Mouse (Mus musculus): ENCODE results near the gene Eef1b2. TPM values are rescaled to one million over a fixed set of nuclear protein-coding genes. Genes with fewer than 3 reads are reported as not detected.
"Not testable (repeated sequence)": the region's sequence is repeated elsewhere in the genome, so short reads cannot be mapped to it uniquely, and the experiment has no call there.

Gene Eef1b2
- polyA plus RNA-seq, 1 experiment = 261 TPM

GRCm38 (mm10) chr1:63137971-63138370, 38.7 kb upstream of the Eef1b2 start:
- Histone ChIP-seq H3K4me3 (ENCODE audit: low read depth, low read length) (no peak overlapping the region), H3K36me3 (ENCODE audit: control insufficient read depth, insufficient read depth, low read length) (peaks cover 28% of the 10 kb centered on the region), H3K27me3 (ENCODE audit: control insufficient read depth, insufficient read depth, low read length) (no peaks in the 10 kb centered on the region), H3K27ac (ENCODE audit: insufficient read depth, low read depth, low read length) (no peak overlapping the region), H3K4me1 (ENCODE audit: control insufficient read depth, insufficient read depth, insufficient read length, low read length) (peaks cover 4% of the 10 kb centered on the region; the same call in 1 of the 2 replicates)
- 80% methylated on average over 2 of the region's 2 CpGs for WGBS
- TF ChIP-seq CTCF (IDR thresholded peaks at IDR 0.05; ENCODE audit: extremely low read depth, insufficient read length, insufficient replicate concordance, low read depth, low read length) (no peak), POLR2A (IDR thresholded peaks at IDR 0.05; ENCODE audit: low read depth, low read length) (no peak)

- not testable (repeated sequence) for H3K27ac ChIP-seq (ENCODE audit: insufficient read depth, low read depth, low read length); H3K4me1 ChIP-seq (ENCODE audit: control insufficient read depth, insufficient read depth, insufficient read length, low read length); H3K27me3 ChIP-seq (ENCODE audit: control insufficient read depth, insufficient read depth, low read length); H3K4me3 ChIP-seq (ENCODE audit: low read depth, low read length)
- peaks cover 32% of the 10 kb centered on the region for H3K36me3 ChIP-seq (ENCODE audit: control insufficient read depth, insufficient read depth, low read length)
- 89% methylated on average over 1 of the region's 1 CpGs for WGBS
These were observed 38.0 kb upstream of the Eef1b2 start for GRCm38 (mm10) chr1:63138586-63138985.

DNA sequence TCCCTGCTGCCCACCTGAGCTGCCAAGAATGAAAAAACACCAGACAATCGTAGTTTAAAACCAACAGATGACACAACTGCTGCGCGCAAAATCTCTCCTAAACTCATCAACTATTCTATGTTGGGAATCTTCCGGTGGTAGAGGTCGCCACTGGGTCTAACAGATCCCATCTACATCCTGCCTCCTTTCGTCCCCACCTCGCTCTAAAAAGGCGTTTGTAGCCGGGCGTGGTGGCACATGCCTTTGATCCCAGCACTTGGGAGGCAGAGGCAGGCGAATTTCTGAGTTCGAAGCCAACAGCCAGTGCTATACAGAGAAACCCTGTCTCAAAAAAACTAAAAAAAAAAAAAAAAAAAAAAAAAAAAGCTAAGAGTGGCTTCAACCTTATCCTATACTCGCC, 36.4 kb upstream of the Eef1b2 start:
- WGBS = 98% methylated on average over 13 of the region's 13 CpGs
- Histone ChIP-seq H3K4me1 (ENCODE audit: control insufficient read depth, insufficient read depth, insufficient read length, low read length) (peaks cover 4% of the 10 kb centered on the region; the same call in 1 of the 2 replicates), H3K27me3 (ENCODE audit: control insufficient read depth, insufficient read depth, low read length) (no peaks in the 10 kb centered on the region), H3K4me3 (ENCODE audit: low read depth, low read length) (no peak overlapping the region), H3K36me3 (ENCODE audit: control insufficient read depth, insufficient read depth, low read length) (peaks cover 44% of the 10 kb centered on the region), H3K27ac (ENCODE audit: insufficient read depth, low read depth, low read length) (no peak overlapping the region)
- TF ChIP-seq CTCF (IDR thresholded peaks at IDR 0.05; ENCODE audit: extremely low read depth, insufficient read length, insufficient replicate concordance, low read depth, low read length) = no peak
- TF ChIP-seq POLR2A (IDR thresholded peaks at IDR 0.05; ENCODE audit: low read depth, low read length) = no peak

DNA sequence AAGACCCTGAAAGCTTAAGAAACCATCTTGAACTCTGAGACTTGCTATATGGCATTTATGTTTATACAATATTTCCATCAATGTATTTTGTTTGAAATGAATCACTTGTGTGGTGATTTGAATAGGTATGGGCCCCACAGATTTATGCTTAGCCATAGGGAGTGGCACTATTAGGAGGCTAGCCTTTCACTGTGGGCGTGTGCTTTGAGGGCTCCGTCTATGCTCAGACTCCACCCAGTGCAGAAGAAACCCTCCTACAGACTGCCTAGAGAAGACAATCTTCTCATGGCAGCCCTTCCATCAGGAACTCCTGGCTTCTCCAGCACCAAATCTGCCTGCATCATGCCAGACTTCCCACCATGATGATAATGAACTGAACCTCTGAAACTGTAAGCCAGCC, 8.0 kb upstream of the Eef1b2 start:
- Histone ChIP-seq H3K36me3 (ENCODE audit: control insufficient read depth, insufficient read depth, low read length) (peaks cover 55% of the 10 kb centered on the region), H3K27me3 (ENCODE audit: control insufficient read depth, insufficient read depth, low read length) (no peaks in the 10 kb centered on the region), H3K27ac (ENCODE audit: insufficient read depth, low read depth, low read length) (no peak overlapping the region), H3K4me3 (ENCODE audit: low read depth, low read length) (no peak overlapping the region), H3K4me1 (ENCODE audit: control insufficient read depth, insufficient read depth, insufficient read length, low read length) (no peaks in the 10 kb centered on the region)
- no peak for TF ChIP-seq POLR2A (IDR thresholded peaks at IDR 0.05; ENCODE audit: low read depth, low read length)
- TF ChIP-seq CTCF (IDR thresholded peaks at IDR 0.05; ENCODE audit: extremely low read depth, insufficient read length, insufficient replicate concordance, low read depth, low read length) = no peak
- 59% methylated on average over 2 of the region's 2 CpGs for WGBS

GRCm38 (mm10) chr1:63175853-63176252, 772 bp upstream of the Eef1b2 start:
- Histone ChIP-seq H3K36me3 (ENCODE audit: control insufficient read depth, insufficient read depth, low read length) (peaks cover 24% of the 10 kb centered on the region), H3K27ac (ENCODE audit: insufficient read depth, low read depth, low read length) (peak overlapping the region; percentile 88), H3K4me3 (ENCODE audit: low read depth, low read length) (peak overlapping the region; percentile 93), H3K4me1 (ENCODE audit: control insufficient read depth, insufficient read depth, insufficient read length, low read length) (peaks cover 11% of the 10 kb centered on the region), H3K27me3 (ENCODE audit: control insufficient read depth, insufficient read depth, low read length) (no peaks in the 10 kb centered on the region)
- TF ChIP-seq CTCF (IDR thresholded peaks at IDR 0.05; ENCODE audit: extremely low read depth, insufficient read length, insufficient replicate concordance, low read depth, low read length) = no peak
- TF ChIP-seq POLR2A (IDR thresholded peaks at IDR 0.05; ENCODE audit: low read depth, low read length) = no peak
- WGBS = 4% methylated on average over 11 of the region's 11 CpGs

DNA sequence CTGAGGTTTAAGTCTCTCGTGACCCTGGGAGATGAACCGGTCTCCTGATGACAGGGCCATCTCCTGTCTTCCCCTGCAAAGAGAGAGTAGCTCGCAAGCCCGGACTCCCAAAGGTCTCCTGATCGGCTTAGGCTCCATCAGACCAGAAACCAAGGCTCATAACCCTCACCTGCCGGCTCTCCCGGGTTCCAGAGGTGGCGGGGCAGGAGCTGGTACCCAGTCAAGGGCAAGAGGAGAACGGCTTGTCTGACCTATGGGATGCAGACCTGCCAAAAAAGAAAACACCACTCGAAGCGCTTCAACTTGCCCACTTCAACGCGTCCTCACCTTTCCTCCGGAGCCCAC, 394 bp upstream of the Eef1b2 start:
- 0% methylated on average over 14 of the region's 14 CpGs for WGBS
- TF ChIP-seq POLR2A (IDR thresholded peaks at IDR 0.05; ENCODE audit: low read depth, low read length) = no peak
- TF ChIP-seq CTCF (IDR thresholded peaks at IDR 0.05; ENCODE audit: extremely low read depth, insufficient read length, insufficient replicate concordance, low read depth, low read length) = no peak
- Histone ChIP-seq H3K36me3 (ENCODE audit: control insufficient read depth, insufficient read depth, low read length) (peaks cover 21% of the 10 kb centered on the region), H3K4me3 (ENCODE audit: low read depth, low read length) (peak overlapping the region; percentile 93), H3K27ac (ENCODE audit: insufficient read depth, low read depth, low read length) (peak overlapping the region; percentile 88), H3K27me3 (ENCODE audit: control insufficient read depth, insufficient read depth, low read length) (no peaks in the 10 kb centered on the region), H3K4me1 (ENCODE audit: control insufficient read depth, insufficient read depth, insufficient read length, low read length) (peaks cover 11% of the 10 kb centered on the region)

DNA sequence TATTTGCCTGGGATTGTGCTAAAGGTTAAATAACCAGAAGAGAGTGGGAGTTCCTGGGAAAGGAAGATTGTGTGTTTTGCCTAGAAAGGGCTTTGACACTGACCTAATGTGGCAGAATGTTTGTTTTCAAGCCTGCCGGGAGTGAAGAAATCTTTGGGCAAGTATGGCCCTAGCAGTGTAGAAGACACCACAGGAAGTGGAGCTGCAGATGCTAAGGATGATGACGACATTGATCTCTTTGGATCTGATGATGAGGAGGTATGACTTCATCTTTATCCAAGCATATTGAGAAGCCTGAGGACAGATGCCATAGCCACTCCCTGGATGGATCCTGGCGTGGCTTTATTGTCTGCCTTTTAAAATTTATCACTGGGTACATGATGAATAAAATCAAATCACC, 1.7 kb downstream of the Eef1b2 start:
- peaks cover 11% of the 10 kb centered on the region for H3K4me1 ChIP-seq (ENCODE audit: control insufficient read depth, insufficient read depth, insufficient read length, low read length)
- H3K27ac ChIP-seq (ENCODE audit: insufficient read depth, low read depth, low read length) = no peak overlapping the region
- WGBS = 48% methylated on average over 3 of the region's 3 CpGs
- H3K4me3 ChIP-seq (ENCODE audit: low read depth, low read length) = no peak overlapping the region
- TF ChIP-seq POLR2A (IDR thresholded peaks at IDR 0.05; ENCODE audit: low read depth, low read length) (no peak), CTCF (IDR thresholded peaks at IDR 0.05; ENCODE audit: extremely low read depth, insufficient read length, insufficient replicate concordance, low read depth, low read length) (no peak)
- H3K27me3 ChIP-seq (ENCODE audit: control insufficient read depth, insufficient read depth, low read length) = no peaks in the 10 kb centered on the region
- H3K36me3 ChIP-seq (ENCODE audit: control insufficient read depth, insufficient read depth, low read length) = peaks cover 14% of the 10 kb centered on the region

DNA sequence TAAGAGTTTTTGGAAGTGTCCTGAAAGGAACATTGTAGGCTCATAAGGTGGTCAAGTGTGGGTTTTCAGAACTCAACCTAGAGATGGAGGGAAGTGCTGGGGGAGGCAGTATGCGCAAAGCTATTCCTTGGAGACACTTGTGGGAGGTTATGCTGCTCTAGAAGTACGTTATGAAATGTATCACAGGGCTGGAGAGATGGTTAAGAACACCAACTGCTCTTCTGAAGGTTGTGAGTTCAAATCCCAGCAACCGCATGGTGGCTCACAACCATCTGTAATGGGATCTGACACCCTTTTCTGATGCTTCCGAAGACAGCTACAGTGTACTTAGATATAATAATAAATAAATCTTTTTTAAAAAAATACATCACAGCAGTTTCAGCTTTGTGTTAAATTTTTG, 3.5 kb downstream of the Eef1b2 start:
- no peak for TF ChIP-seq CTCF (IDR thresholded peaks at IDR 0.05; ENCODE audit: extremely low read depth, insufficient read length, insufficient replicate concordance, low read depth, low read length)
- TF ChIP-seq POLR2A (IDR thresholded peaks at IDR 0.05; ENCODE audit: low read depth, low read length) = no peak
- 89% methylated on average over 4 of the region's 4 CpGs for WGBS
- H3K36me3 ChIP-seq (ENCODE audit: control insufficient read depth, insufficient read depth, low read length) = peaks cover 13% of the 10 kb centered on the region
- peaks cover 7% of the 10 kb centered on the region for H3K4me1 ChIP-seq (ENCODE audit: control insufficient read depth, insufficient read depth, insufficient read length, low read length)
- H3K27me3 ChIP-seq (ENCODE audit: control insufficient read depth, insufficient read depth, low read length) = no peaks in the 10 kb centered on the region
- H3K27ac ChIP-seq (ENCODE audit: insufficient read depth, low read depth, low read length) = no peak overlapping the region
- no peak overlapping the region for H3K4me3 ChIP-seq (ENCODE audit: low read depth, low read length)

GRCm38 (mm10) chr1:63180575-63180974, 4.0 kb downstream of the Eef1b2 start:
- not testable (repeated sequence) for H3K27me3 ChIP-seq (ENCODE audit: control insufficient read depth, insufficient read depth, low read length); H3K4me3 ChIP-seq (ENCODE audit: low read depth, low read length); H3K4me1 ChIP-seq (ENCODE audit: control insufficient read depth, insufficient read depth, insufficient read length, low read length); H3K27ac ChIP-seq (ENCODE audit: insufficient read depth, low read depth, low read length)
- 67% methylated on average over 4 of the region's 4 CpGs for WGBS
- peaks cover 13% of the 10 kb centered on the region for H3K36me3 ChIP-seq (ENCODE audit: control insufficient read depth, insufficient read depth, low read length)
